Mouse (Mus musculus) kidney, postnatal 4 days (tissue): ENCODE measurements around the gene Foxk2.
"Not testable (repeated sequence)": the region's sequence is repeated elsewhere in the genome, so short reads cannot be mapped to it uniquely, and the experiment has no call there.

Experiments used
- DNase-seq, 2 experiments: peaks; one replicate each; pipeline ENCODE4 v3.0.0; 2021; ENCODE audit warnings: mixed read lengths in 2 of 2

The Foxk2 gene

DNA sequence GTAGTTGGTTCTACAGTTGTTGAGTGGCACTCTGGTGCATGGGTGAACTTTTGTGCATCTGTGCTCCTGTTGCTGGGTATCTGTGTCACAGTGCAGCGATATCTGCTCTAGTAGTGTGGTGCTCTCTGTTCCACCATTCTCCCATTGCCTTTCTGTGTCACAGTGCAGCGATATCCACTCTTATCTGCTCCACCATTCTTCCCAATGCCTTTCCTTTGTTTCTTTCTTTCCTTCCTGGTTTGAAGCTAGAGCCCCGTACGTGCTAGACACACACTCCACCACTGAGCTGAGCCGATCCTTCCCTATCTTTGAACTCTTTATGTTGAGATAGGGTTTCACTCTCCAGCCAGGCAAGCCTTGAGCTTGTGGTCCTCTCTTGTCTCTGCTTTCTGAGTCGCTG is 23.1 kb downstream of the Foxk2 start:
- no peak for DNase-seq

DNA sequence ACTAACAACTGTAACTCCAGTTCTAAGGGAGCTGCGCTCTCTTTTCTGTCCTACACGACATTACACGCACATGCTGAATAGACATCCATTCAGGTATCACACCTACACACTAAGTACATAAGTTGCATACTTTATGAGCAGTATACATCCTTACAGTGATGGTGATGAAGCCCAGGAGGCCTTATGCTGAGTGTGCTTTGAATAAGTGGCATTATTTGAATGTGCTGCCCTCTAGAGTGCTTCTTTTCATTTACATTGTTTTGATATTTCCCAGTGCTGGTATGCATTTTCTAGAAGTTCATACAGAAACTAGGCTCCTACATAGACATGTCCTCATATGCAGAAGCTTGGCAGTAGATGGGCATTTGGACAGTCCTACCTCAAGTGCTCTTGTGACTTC is 30.1 kb downstream of the Foxk2 start:
- no peak for DNase-seq

DNA sequence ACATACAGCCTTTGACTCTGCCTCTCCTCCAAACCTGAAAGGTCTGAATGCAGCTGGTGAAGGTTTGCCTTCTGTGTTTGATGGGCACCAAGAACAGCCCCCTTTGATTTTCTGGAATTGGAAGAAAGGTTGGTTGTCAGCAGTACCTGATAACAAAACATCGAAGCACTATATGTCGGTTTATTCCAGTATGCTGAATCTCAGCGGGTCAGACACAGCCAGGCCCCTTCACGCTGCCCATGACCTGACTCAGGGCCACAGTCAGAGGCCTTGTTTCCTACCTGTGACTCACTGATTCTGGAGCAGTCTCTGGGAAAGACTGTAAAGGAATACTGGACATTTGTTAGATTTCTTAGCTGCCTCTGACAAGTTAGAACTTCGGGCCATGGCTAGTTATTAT is 35.0 kb downstream of the Foxk2 start:
- no peak for DNase-seq

DNA sequence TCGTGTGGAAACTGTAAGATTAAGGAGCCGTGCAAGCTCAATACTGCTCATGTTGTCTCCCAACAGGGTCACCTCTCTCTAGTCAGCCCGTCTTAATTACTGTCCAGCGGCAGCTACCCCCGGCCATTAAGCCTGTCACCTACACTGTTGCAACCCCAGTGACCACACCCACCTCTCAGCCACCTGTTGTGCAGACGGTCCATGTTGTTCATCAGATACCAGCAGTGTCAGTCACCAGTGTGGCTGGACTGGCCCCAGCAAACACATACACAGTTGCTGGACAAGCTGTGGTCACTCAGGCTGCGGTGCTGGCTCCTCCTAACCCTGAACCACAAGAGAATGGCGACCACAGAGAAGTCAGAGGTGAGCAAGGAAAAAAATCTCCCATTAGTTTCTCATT is 38.7 kb downstream of the Foxk2 start:
- DNase-seq = no peak

DNA sequence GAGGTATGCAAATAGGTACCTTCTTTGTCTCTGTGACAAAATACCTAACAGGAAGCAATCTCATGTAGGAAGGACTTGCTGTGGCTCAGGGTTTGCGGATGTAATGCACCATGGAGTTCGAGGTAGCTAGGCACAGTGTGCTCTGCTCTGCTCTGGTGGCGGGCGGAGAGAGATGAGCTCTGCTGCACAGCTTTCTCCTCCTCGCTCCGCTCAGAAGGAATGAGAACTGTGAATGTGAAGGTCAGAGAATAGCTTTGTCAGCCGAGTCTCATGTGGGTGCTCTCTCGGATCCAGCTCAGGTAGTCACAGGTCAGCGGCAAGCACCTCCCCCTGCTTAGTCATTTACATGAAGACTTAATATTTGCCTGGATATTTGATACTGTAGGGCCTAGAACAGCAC is 40.5 kb downstream of the Foxk2 start:
- peak; percentile 45 to 56 for DNase-seq

DNA sequence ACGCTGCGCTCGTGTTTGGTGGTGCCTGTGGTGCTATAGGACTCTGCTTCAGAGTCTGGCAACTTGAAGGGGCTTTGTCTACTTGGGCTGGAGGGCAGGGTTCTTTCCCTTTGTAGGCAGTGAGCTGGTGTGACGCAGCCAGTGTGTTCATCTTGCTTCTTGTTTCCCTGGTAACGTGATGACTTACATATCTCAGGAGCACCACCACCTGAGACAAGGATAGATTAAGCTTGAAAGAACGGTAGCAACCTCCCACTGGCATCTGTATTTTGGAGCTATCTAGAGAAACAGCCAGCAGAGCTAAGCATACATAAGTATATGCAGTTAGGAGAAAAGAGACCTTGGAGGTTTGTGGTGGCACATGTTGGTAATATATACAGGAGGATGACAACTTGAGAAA is 45.6 kb downstream of the Foxk2 start:
- no peak for DNase-seq

DNA sequence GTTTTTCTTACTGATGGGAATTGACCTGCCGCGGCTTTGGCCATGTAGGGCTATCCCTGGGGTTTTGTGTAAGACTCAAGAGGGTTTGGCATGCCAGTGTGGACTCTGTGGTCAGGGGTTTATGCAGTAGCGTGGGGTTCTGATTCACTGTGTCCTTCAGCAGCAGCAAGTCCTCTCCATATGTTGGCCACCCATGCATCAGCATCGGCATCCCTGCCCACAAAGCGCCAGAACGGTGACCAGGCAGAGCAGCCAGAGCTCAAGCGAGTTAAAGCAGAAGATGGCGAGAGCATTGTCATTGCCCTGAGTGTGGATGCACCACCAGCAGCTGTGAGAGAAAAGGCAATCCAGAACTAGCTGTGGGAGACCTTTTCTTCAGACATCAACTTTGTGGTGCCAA is 46.8 kb downstream of the Foxk2 start:
- no peak for DNase-seq

- not testable (repeated sequence) for DNase-seq
These were observed 47.9 kb downstream of the Foxk2 start for GRCm38 (mm10) chr11:121307712-121308111.

GRCm38 (mm10) chr11:121326034-121326433 is 66.2 kb downstream of the Foxk2 start:
- peak in 1 of 2 experiments; percentile 44 for DNase-seq

- DNase-seq = no peak
These were observed 66.9 kb downstream of the Foxk2 start for GRCm38 (mm10) chr11:121326681-121327080.

GRCm38 (mm10) chr11:121328206-121328605 is 68.4 kb downstream of the Foxk2 start:
- DNase-seq = no peak

DNA sequence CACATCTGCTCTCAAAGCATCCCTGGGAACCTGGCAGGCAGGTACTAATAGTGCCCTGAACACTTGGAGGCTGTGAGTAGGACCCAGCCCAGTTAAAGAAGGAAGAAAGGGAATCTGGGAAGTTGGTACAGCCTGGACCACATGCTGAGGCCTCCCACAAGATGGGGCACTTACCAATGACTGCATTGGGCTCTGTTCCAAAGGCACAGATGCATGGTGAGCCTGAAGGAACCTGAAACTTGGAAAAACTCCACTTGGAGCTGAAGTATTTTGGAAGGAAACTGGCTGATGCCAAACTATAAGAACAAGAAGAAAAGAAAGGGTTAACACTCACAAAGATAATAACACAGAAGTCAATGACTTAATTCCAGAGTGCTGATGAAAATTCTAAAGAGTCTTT is 68.8 kb downstream of the Foxk2 start:
- DNase-seq = no peak

DNA sequence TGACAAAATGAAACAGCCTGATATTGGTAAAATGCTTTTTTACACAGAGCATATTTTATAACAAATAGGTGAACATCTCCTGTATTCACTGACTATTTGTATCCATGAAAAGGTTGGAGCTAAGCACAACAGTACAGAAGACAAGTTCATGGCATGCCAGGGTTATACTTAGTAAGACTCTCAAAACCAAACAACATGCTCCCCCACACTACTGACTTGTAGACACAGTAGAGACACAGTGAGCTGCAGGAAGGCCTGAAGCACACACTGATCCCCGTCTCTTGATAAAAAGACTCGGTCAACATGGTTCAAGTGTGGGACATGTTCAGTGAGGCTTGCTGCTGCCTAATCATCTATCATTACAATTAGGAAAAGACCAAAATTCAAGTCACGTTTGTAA is 71.9 kb downstream of the Foxk2 start:
- no peak for DNase-seq

- DNase-seq = no peak
These were observed 79.9 kb downstream of the Foxk2 start for GRCm38 (mm10) chr11:121339647-121340046.

DNA sequence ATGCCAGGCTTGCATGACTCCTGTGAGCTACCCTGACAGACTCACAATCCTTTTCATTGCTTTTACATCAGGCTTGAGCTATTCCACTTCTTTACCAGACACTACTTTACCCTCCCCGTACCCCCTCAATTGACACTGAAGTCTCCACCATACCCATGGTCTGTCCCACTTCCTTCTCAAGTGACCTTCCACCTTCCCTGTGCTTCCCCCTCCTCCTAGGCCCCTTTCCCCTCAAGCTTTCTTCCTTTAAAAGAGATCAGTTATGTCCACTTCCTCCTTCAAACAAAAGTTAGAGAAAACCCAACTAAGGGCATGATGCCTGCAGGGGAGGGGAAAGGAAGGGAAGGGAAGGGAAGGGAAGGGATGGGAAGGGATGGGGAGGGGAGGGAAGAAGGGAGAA is 80.5 kb downstream of the Foxk2 start:
- no peak for DNase-seq

DNA sequence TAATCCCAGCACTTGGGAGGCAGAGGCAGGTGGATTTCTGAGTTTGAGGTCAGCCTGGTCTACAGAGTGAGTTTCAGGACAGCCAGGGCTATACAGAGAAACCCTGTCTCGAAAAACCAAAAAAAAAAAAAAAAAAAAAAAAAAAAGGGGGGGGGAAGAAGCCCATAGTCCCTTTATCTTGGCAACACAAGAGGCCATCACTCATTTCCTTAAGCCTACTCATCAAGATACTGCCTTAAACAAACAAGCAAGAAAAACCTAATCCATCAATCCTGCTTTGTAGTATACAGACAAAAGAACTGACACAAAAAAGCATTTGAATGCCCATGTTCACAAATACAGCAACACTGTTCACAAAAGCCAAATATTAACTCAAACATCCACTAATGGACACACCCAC is 82.6 kb downstream of the Foxk2 start:
- not testable (repeated sequence) for DNase-seq

- DNase-seq = no peak
These were observed 87.2 kb downstream of the Foxk2 start for GRCm38 (mm10) chr11:121347036-121347435.

DNA sequence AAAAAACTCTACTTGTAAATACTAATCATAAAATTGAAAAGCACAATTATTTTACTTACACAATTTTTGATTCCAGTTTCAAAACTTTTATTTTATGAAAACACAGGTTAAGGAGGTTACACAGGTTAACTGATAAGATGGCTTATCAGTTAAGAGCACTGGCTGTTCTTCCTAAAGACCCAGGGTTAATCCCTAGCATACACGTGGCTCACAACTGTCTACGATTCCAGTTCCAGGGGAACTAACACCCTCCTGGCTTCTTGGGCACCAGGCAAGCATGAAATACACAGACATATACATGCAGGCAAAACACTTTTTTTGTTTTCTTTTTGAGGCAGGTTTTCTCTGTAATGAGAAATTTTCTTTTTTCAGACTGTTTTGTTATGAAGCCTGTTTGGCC is 88.4 kb downstream of the Foxk2 start:
- DNase-seq = no peak

DNA sequence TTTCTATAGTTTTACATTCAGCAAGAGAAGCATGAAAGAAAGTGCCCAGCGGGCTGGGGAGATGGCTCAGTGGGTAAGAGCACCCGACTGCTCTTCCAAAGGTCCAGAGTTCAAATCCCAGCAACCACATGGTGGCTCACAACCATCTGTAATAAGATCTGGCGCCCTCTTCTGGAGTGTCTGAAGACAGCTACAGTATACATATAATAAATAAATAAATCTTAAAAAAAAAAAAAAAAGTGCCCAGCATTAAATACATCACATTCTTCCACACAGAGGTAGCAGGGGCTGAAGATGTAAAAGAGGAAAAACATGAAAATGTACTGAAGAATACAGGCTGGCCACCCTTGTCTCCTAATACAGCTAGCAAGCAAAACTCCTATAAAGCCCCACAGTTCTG is 88.9 kb downstream of the Foxk2 start:
- not testable (repeated sequence) for DNase-seq

DNA sequence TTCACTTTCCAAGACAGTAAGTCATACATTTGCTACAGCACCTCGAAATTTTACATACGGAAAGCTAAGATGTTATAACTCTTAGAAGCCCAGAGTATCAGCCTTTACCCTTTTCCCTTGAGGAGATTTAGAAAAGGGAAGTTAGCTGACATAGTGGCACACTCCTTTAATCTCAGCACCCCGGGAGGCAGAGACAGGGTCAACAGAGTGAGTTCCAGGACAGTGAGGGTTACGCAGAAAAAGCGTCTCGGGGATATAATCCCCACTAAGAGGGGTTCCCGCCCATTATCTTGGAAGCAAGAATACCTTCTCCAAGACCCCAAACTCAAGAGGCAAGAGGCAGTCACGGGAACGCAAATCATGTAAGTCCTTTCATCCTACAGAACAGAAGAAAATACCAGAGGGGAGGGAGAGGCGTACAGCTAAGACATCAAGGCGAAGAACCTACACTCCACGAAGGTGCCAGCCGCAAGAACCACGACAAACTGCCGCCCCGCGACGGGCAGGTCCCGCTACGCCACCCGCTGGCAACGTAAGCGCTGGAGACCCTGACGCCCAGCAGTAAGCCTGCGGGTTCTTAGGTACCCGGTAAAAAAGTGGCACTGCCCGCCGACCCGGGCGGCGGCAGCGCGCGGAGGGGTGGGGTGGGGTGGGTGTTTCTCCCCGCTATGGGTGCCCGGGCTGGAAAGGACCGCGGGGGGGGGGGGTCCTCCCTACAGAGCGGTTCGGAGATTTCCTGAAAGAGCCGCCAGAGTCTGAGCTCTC is 93.7 kb downstream of the Foxk2 start:
- peak; percentile 49 to 64 for DNase-seq

GRCm38 (mm10) chr11:121354091-121354707 is 94.4 kb downstream of the Foxk2 start, which contains the start of gene Wdr45b:
TSS of gene Wdr45b (minus strand) at chr11:121354445.
- peak; percentile 99 for DNase-seq
